Mouse (Mus musculus) forebrain, embryonic 16.5 days (tissue): ENCODE results near the gene Klf1. TPM values are rescaled to one million over a fixed set of nuclear protein-coding genes. Genes with fewer than 3 reads are reported as not detected.
"Not testable (repeated sequence)": the region's sequence is repeated elsewhere in the genome, so short reads cannot be mapped to it uniquely, and the experiment has no call there.

Source experiments
- ATAC-seq: fragments of 200-750 bp; cut with Nextera tagmentation; 2 replicates; pipeline ENCODE4 v1.8.0; 2017; ENCODE audit warnings: mild to moderate bottlenecking, moderate library complexity
- H3K27ac ChIP-seq: fragments of 300-500 bp; sonication (generic); 2 replicates; pipeline ENCODE4 v1.5.1; 2014; ENCODE audit warnings: low read length, control low read depth
- H3K27me3 ChIP-seq: fragments of 300-500 bp; sonication (generic); replicated peaks from 2 replicates; pipeline ENCODE4 v1.6.1; 2014; ENCODE audit warnings: low read length; ENCODE audit not compliant: control insufficient read depth, insufficient read depth
- H3K36me3 ChIP-seq: fragments of 300-500 bp; sonication (generic); 2 replicates; pipeline ENCODE4 v1.6.1; 2014; ENCODE audit not compliant: control insufficient read depth, insufficient read depth
- H3K4me1 ChIP-seq: fragments of 300-500 bp; sonication (generic); replicated peaks from 2 replicates; pipeline ENCODE4 v1.6.1; 2014; ENCODE audit warnings: low read length; ENCODE audit not compliant: control insufficient read depth, insufficient read depth
- H3K4me2 ChIP-seq: fragments of 300-500 bp; sonication (generic); 2 replicates; pipeline ENCODE4 v1.6.1; 2014; ENCODE audit warnings: mild to moderate bottlenecking, low read length, control low read depth
- H3K4me3 ChIP-seq: fragments of 300-500 bp; sonication (generic); replicated peaks from 2 replicates; pipeline ENCODE4 v1.5.1; 2014; ENCODE audit warnings: mild to moderate bottlenecking, low read length, control low read depth
- H3K9ac ChIP-seq: fragments of 300-500 bp; sonication (generic); replicated peaks from 2 replicates; pipeline ENCODE4 v1.6.1; 2014; ENCODE audit warnings: low read depth, low read length, control low read depth
- H3K9me3 ChIP-seq: fragments of 300-500 bp; sonication (generic); 2 replicates; pipeline ENCODE4 v1.6.1; 2016; ENCODE audit warnings: low read length; ENCODE audit not compliant: control insufficient read depth
- WGBS: fragments of 180-500 bp; shearing (Covaris S2); extraction: QIAGEN DNeasy Blood & Tissue Kit; methylation state at CpG from one replicate; pipeline ENCODE4 v1.1.7; 2014; 5-methylcytosine and 5-hydroxymethylcytosine counted together
- polyA plus RNA-seq: library from polyadenylated mRNA; unstranded; fragments of >200 nt; fragmentation: Nextera tagmentation; extraction: Ambion mirVana; gene quantifications from 2 replicates; pipeline ENCODE4 v1.2.1, GENCODE M21; 2015

Klf1 gene
- polyA plus RNA-seq, 1 experiment from 2014 or later, result 0.85 TPM

GRCm38 (mm10) chr8:84902920-84903661 lies 1.4 kb downstream of the Klf1 start:
- under 1% methylated on average over 66 of the region's 68 CpGs for WGBS
- Histone ChIP-seq H3K36me3 (no peaks in the 10 kb centered on the region), H3K4me1 (peaks cover 11% of the 10 kb centered on the region), H3K4me2 (peak overlapping the region; percentile 91), H3K9ac (peak overlapping the region; percentile 58), H3K27me3 (no peaks in the 10 kb centered on the region), H3K9me3 (no peaks in the 10 kb centered on the region), H3K4me3 (peak overlapping the region; percentile 54), H3K27ac (no peak overlapping the region)
- ATAC-seq, result peak; percentile 90

- peaks cover 20% of the 10 kb centered on the region for H3K4me1 ChIP-seq
- no peak for ATAC-seq
- H3K4me3 ChIP-seq, result no peak overlapping the region
- no peaks in the 10 kb centered on the region for H3K27me3 ChIP-seq
- H3K9me3 ChIP-seq, result no peaks in the 10 kb centered on the region
- no peak overlapping the region for H3K9ac ChIP-seq
- 89% methylated on average over 7 of the region's 7 CpGs for WGBS
- H3K36me3 ChIP-seq, result no peaks in the 10 kb centered on the region
- no peak overlapping the region for H3K4me2 ChIP-seq
- no peak overlapping the region for H3K27ac ChIP-seq
Observed at GRCm38 (mm10) chr8:84904351-84904750, 2.6 kb downstream of the Klf1 start.

- H3K4me3 ChIP-seq, result no peak overlapping the region
- H3K9me3 ChIP-seq, result no peaks in the 10 kb centered on the region
- H3K9ac ChIP-seq, result no peak overlapping the region
- no peaks in the 10 kb centered on the region for H3K27me3 ChIP-seq
- no peak overlapping the region for H3K27ac ChIP-seq
- no peak overlapping the region for H3K4me2 ChIP-seq
- ATAC-seq, result no peak
- 97% methylated on average over 9 of the region's 9 CpGs for WGBS
- peaks cover 5% of the 10 kb centered on the region for H3K36me3 ChIP-seq
- H3K4me1 ChIP-seq, result peaks cover 20% of the 10 kb centered on the region
Observed at GRCm38 (mm10) chr8:84907037-84907436, 5.3 kb downstream of the Klf1 start.

- no peak for ATAC-seq
- H3K4me2 ChIP-seq, result no peak overlapping the region
- no peak overlapping the region for H3K4me3 ChIP-seq
- 80% methylated on average over 8 of the region's 8 CpGs for WGBS
- H3K27ac ChIP-seq, result no peak overlapping the region
- H3K36me3 ChIP-seq, result peaks cover 10% of the 10 kb centered on the region
- no peak overlapping the region for H3K9ac ChIP-seq
- no peaks in the 10 kb centered on the region for H3K9me3 ChIP-seq
- peaks cover 19% of the 10 kb centered on the region for H3K4me1 ChIP-seq
- H3K27me3 ChIP-seq, result no peaks in the 10 kb centered on the region
Observed at GRCm38 (mm10) chr8:84907493-84907892, 5.8 kb downstream of the Klf1 start.

GRCm38 (mm10) chr8:84907979-84908378 lies 6.3 kb downstream of the Klf1 start:
- not testable (repeated sequence) for H3K9ac ChIP-seq, ATAC-seq, H3K27me3 ChIP-seq, H3K27ac ChIP-seq, H3K9me3 ChIP-seq
- Histone ChIP-seq H3K4me2 (peak overlapping the region; percentile 67), H3K4me1 (peaks cover 18% of the 10 kb centered on the region), H3K36me3 (peaks cover 14% of the 10 kb centered on the region), H3K4me3 (peak overlapping the region; percentile 48)
- 31% methylated on average over 6 of the region's 7 CpGs for WGBS

- H3K9ac ChIP-seq, result peak within 1 kb of the TSS; percentile 61
- H3K4me3 ChIP-seq, result peak within 1 kb of the TSS; percentile 48
- H3K27me3 ChIP-seq, result no peaks in the 10 kb centered on the region
- under 1% methylated on average over 45 of the region's 45 CpGs for WGBS
- peaks cover 17% of the 10 kb centered on the region for H3K36me3 ChIP-seq
- H3K9me3 ChIP-seq, result no peaks in the 10 kb centered on the region
- no peak within 1 kb of the TSS for H3K27ac ChIP-seq
- peaks cover 18% of the 10 kb centered on the region for H3K4me1 ChIP-seq
- peak within 1 kb of the TSS; percentile 67 for H3K4me2 ChIP-seq
- peak; percentile 84 for ATAC-seq
Observed at GRCm38 (mm10) chr8:84908421-84909161, 6.9 kb downstream of the Klf1 start, which contains the start of gene Dnase2a. TSS of gene Dnase2a (plus strand) at chr8:84908560.

GRCm38 (mm10) chr8:84909162-84909767 lies 7.5 kb downstream of the Klf1 start:
- H3K4me2 ChIP-seq, result peak overlapping the region; percentile 67
- 0 out of 2 replicates have a peak, but pooled peaks cover 2% of the 10 kb centered on the region for H3K27me3 ChIP-seq
- 51% methylated on average over 20 of the region's 20 CpGs for WGBS
- no peak for ATAC-seq
- H3K4me1 ChIP-seq, result peaks cover 18% of the 10 kb centered on the region
- peak overlapping the region; percentile 61 for H3K9ac ChIP-seq
- peak overlapping the region; percentile 48 for H3K4me3 ChIP-seq
- no peak overlapping the region for H3K27ac ChIP-seq
- peaks cover 17% of the 10 kb centered on the region for H3K36me3 ChIP-seq
- no peaks in the 10 kb centered on the region for H3K9me3 ChIP-seq

DNA sequence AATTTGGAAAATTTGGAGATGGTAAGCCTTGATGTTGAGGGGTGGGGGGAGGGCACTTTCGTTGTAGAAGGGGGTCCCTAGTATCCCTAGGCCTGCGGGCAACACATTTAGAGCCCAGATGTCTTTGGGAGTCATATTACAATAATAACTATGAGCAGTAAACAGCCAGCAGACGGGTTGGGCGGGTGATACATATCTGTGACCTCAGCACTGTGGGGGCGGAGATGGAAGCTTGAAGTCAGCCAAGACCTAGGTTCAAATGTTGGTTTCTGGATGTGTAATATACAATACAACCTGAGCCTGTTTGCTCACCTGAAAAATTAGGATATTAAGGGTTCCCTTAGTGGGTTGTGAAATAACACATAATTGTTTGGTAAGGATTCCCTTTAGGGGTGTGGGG lies 8.2 kb downstream of the Klf1 start:
- Histone ChIP-seq H3K4me2 (no peak overlapping the region), H3K9me3 (no peaks in the 10 kb centered on the region), H3K27me3 (0 out of 2 replicates have a peak, but pooled peaks cover 2% of the 10 kb centered on the region), H3K9ac (no peak overlapping the region), H3K36me3 (peaks cover 22% of the 10 kb centered on the region), H3K4me1 (peaks cover 18% of the 10 kb centered on the region), H3K27ac (no peak overlapping the region), H3K4me3 (no peak overlapping the region)
- ATAC-seq, result no peak
- WGBS, result 85% methylated on average over 5 of the region's 5 CpGs

- Histone ChIP-seq H3K9ac (no peak overlapping the region), H3K36me3 (peaks cover 28% of the 10 kb centered on the region), H3K4me1 (peaks cover 18% of the 10 kb centered on the region), H3K27ac (no peak overlapping the region), H3K4me3 (no peak overlapping the region), H3K9me3 (no peaks in the 10 kb centered on the region), H3K27me3 (0 out of 2 replicates have a peak, but pooled peaks cover 2% of the 10 kb centered on the region), H3K4me2 (no peak overlapping the region)
- ATAC-seq, result no peak
- WGBS, result 90% methylated on average over 6 of the region's 6 CpGs
Observed at GRCm38 (mm10) chr8:84910551-84910950, 8.8 kb downstream of the Klf1 start.
